Mouse (Mus musculus): ENCODE results near the gene Slc51b.

The Slc51b gene

DNA sequence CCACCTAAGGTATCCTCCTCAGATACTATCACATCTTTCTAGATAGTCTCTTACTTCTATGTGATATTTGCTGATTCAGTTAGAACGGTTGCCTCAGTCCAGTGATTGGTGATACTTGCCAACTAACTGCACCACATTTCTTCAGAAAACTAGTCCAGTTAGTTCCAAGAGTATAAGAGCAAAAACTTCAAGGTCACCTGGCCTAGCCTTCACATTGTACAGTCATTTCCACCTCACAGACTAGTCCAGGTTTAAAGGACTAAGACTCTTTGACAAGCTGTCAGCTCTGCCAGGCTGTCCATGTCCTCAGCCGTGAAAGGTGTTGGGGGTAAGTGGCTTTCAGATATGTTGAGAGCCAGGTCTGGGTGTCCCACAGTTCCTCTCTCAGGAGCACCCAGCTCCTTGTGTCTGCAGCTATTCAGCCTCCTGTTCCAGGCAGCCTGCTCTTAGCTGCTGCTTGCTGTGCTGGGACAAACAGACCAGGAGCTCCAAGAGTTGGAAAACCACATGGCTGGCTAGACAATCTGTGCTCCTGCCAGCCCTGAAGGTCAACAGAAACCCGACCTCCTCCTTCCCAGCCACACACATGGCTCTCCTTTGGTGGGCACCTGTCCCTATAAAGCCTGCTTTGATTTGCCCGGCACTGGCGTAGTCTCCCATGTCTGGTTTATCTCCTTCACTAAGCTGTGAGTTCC lies 48.1 kb downstream of the Slc51b start:
- no peak for DNase-seq (ENCODE audit: low spot score in 2 of 2)

DNA sequence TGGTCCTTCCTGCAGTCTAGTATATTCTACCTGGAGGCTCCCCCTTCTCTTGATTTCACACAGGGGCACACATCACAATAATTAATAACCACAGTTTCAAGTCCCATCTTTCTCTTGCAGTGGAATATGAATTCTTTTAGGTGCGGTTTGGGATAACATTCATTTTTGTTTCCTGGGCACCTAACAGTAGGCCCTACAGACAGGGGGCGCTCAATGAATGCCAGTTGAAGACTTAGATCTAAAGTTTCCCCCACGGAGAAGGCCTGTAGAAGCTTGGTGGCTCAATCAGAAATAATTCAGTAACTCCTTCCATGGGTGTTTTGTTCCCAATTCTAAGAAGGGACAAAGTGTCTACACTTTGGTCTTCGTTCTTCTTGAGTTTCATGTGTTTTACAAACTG lies 50.3 kb downstream of the Slc51b start:
- no peak for DNase-seq (ENCODE audit: low spot score in 2 of 2)

- DNase-seq (ENCODE audit: low spot score in 2 of 2), result no peak
Observed at GRCm38 (mm10) chr9:65371756-65372155, 51.0 kb downstream of the Slc51b start.

GRCm38 (mm10) chr9:65365721-65366120 lies 57.0 kb downstream of the Slc51b start:
- no peak for DNase-seq (ENCODE audit: low spot score in 2 of 2)

- DNase-seq (ENCODE audit: low spot score in 2 of 2), result no peak
Observed at GRCm38 (mm10) chr9:65363684-65364083, 59.1 kb downstream of the Slc51b start.
